Mouse (Mus musculus) hindbrain, embryonic 12.5 days (tissue): ENCODE results near the gene Slc4a5. TPM values are rescaled to one million over a fixed set of nuclear protein-coding genes. Genes with fewer than 3 reads are reported as not detected.
A peak's percentile ranks its signal among the peaks of the same experiment; 100 is the strongest.

Source experiments
- ATAC-seq: fragments of 200-750 bp; cut with Nextera tagmentation; 2 replicates; pipeline ENCODE4 v1.8.0; 2017; ENCODE audit warnings: moderate TSS enrichment; ENCODE audit not compliant: low FRiP score
- H3K27ac ChIP-seq: fragments of 300-500 bp; sonication (generic); 2 replicates; pipeline ENCODE4 v1.5.1; 2016; ENCODE audit warnings: mild to moderate bottlenecking
- H3K27me3 ChIP-seq: fragments of 300-500 bp; sonication (generic); 2 replicates; pipeline ENCODE4 v1.6.1; 2016; ENCODE audit warnings: mild to moderate bottlenecking
- H3K36me3 ChIP-seq: fragments of 300-500 bp; sonication (generic); 2 replicates; pipeline ENCODE4 v1.6.1; 2016; ENCODE audit warnings: mild to moderate bottlenecking
- H3K4me1 ChIP-seq: fragments of 300-500 bp; sonication (generic); 2 replicates; pipeline ENCODE4 v1.6.1; 2016
- H3K4me2 ChIP-seq: fragments of 300-500 bp; sonication (generic); replicated peaks from 2 replicates; pipeline ENCODE4 v1.6.1; 2016; ENCODE audit warnings: mild to moderate bottlenecking
- H3K4me3 ChIP-seq: fragments of 300-500 bp; sonication (generic); 2 replicates; pipeline ENCODE4 v1.5.1; 2016; ENCODE audit warnings: mild to moderate bottlenecking
- H3K9ac ChIP-seq: fragments of 300-500 bp; sonication (generic); 2 replicates; pipeline ENCODE4 v1.6.1; 2016; ENCODE audit warnings: mild to moderate bottlenecking, moderate library complexity
- H3K9me3 ChIP-seq: fragments of 300-500 bp; sonication (generic); replicated peaks from 2 replicates; pipeline ENCODE4 v1.6.1; 2016; ENCODE audit warnings: mild to moderate bottlenecking
- WGBS: fragments of 180-500 bp; shearing (Covaris S2); methylation state at CpG from one replicate; pipeline ENCODE4 v1.1.7; 2016; 5-methylcytosine and 5-hydroxymethylcytosine counted together
- polyA plus RNA-seq: library from polyadenylated mRNA; unstranded; fragments of >200 nt; fragmentation: Nextera tagmentation; extraction: Ambion mirVana; gene quantifications from 2 replicates; pipeline ENCODE4 v1.2.1, GENCODE M21; 2016

Gene Slc4a5
- polyA plus RNA-seq, 1 experiment from 2014 or later: 5.0 TPM

DNA sequence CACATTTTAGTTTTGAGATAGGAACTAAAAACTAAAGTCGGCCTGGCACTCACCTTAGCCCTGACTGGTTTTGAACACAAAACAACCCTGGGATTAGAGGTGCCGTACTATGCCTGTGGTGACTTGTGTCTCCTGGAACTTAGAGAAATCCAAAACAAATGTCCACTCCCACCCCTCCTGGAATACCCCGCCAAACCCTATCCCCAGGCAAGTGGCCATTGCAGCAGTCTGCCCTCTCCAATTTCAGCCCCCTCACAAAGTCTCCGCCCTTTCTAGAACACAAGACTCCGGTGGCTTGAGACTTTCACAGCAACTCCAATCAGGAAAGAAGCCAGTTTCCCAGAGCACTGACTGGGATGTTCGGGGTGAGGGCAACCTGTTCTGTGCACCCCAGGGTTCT is 129.2 kb downstream of the Slc4a5 start, which contains the start of gene Bola3:
Gene Bola3 (plus strand): TSS at position 275 of the 400 bp plus-strand sequence.
- Histone ChIP-seq H3K4me3 (peak within 1 kb of the TSS; percentile 74), H3K4me1 (peaks cover 13% of the 10 kb centered on the region), H3K27me3 (no peaks in the 10 kb centered on the region), H3K27ac (no peak within 1 kb of the TSS), H3K9me3 (no peaks in the 10 kb centered on the region), H3K9ac (peak within 1 kb of the TSS; percentile 81), H3K4me2 (peak within 1 kb of the TSS; percentile 72), H3K36me3 (0 out of 2 replicates have a peak, but pooled peaks cover 9% of the 10 kb centered on the region)
- no peak; the same call in 1 of the 2 replicates for ATAC-seq
- WGBS: 34% methylated on average over 6 of the region's 6 CpGs

DNA sequence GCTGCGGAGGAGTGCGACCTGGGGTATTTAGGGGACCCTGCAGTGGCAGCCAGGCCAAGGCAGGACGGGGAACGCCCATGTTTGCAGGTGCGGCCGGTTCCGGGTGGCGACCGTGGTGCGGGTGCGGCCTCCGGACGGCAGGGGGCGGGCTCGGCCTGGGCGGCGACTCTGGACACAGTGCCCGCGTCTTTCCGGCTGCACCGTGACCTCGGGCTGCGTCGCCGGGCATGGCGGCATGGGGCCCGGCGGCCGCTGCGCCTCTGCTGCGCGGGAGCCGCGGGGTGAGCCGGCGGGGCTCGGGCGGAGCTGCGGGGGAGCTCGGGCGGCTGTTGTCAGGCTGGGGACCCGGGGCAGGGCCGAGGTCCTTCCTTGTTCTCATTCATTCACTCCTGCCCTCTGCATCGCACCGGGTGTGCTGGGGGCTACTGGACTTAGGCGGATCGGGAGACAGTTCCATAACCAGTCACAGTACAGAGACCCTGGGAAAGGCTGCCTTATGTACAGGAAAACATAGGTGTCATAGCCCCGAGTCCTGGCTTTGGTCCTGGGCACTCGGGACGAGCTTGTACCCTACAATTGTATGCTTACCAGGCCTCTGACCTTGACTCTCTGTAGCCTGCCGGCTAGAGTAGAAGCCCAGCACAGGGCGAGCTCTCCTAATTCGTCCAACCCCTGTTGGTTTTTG is 129.8 kb downstream of the Slc4a5 start:
- Histone ChIP-seq H3K9me3 (no peaks in the 10 kb centered on the region), H3K4me3 (peak overlapping the region; percentile 74), H3K9ac (peak overlapping the region; percentile 81), H3K4me1 (peaks cover 13% of the 10 kb centered on the region), H3K4me2 (peak overlapping the region; percentile 72), H3K36me3 (peaks cover 13% of the 10 kb centered on the region; the same call in 1 of the 2 replicates), H3K27me3 (no peaks in the 10 kb centered on the region), H3K27ac (no peak overlapping the region)
- ATAC-seq: peak; percentile 95
- WGBS: under 1% methylated on average over 38 of the region's 53 CpGs

DNA sequence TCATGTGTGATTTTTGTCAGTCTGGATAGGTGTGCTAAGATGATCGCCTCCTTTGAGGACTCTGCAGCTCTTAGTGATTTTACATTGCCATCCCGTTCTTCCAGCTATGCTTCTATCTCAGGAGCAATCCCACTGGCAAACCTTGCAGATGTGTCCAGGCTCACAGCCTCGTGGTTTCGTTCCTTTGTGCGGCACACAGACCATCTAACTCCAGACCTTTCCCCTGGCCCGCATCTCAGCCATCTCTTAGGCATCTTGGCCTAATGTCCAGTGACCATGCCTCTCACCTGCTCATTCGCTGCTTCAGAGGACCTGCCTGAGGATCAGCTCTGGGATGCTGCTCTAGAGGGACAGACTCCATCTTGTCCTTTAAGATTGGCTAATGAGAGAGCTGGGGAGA is 130.5 kb downstream of the Slc4a5 start:
- ATAC-seq: no peak
- Histone ChIP-seq H3K27me3 (no peaks in the 10 kb centered on the region), H3K4me1 (peaks cover 13% of the 10 kb centered on the region), H3K4me3 (peak overlapping the region; percentile 74), H3K27ac (no peak overlapping the region), H3K9me3 (no peaks in the 10 kb centered on the region), H3K9ac (peak overlapping the region; percentile 81), H3K4me2 (peak overlapping the region; percentile 72), H3K36me3 (peaks cover 21% of the 10 kb centered on the region)
- 88% methylated on average over 7 of the region's 7 CpGs for WGBS

DNA sequence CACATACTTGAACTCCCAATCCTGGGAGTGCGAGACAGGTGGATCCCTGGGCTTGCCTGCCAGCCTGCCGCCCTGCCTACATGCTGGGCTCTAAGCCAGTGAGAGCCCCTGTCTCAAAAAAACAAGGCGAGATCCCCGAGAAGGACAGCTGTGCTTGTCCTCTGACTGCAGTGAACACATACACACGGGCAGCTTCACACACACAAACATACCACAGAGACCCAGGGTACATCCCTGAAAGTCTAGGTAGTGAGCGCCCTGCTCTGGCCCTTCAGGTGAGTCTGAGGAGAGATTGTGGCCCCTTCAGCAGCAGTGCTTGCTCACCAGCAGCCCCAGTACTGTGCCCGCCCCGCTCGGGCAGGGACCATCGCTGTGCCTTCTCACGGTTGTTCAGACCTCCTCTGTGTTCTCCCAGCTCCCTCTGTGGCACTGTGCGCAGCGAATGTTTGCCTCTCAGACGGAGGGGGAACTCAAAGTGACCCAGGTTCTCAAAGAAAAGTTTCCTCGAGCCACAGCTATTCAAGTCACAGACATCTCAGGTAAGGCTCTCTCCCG is 131.3 kb downstream of the Slc4a5 start:
- no peaks in the 10 kb centered on the region for H3K9me3 ChIP-seq
- no peak overlapping the region; the same call in 1 of the 2 replicates for H3K4me2 ChIP-seq
- WGBS: 89% methylated on average over 16 of the region's 16 CpGs
- H3K9ac ChIP-seq: no peak overlapping the region
- no peak for ATAC-seq
- no peak overlapping the region for H3K4me3 ChIP-seq
- H3K27ac ChIP-seq: no peak overlapping the region
- peaks cover 13% of the 10 kb centered on the region for H3K4me1 ChIP-seq
- peaks cover 26% of the 10 kb centered on the region for H3K36me3 ChIP-seq
- no peaks in the 10 kb centered on the region for H3K27me3 ChIP-seq

DNA sequence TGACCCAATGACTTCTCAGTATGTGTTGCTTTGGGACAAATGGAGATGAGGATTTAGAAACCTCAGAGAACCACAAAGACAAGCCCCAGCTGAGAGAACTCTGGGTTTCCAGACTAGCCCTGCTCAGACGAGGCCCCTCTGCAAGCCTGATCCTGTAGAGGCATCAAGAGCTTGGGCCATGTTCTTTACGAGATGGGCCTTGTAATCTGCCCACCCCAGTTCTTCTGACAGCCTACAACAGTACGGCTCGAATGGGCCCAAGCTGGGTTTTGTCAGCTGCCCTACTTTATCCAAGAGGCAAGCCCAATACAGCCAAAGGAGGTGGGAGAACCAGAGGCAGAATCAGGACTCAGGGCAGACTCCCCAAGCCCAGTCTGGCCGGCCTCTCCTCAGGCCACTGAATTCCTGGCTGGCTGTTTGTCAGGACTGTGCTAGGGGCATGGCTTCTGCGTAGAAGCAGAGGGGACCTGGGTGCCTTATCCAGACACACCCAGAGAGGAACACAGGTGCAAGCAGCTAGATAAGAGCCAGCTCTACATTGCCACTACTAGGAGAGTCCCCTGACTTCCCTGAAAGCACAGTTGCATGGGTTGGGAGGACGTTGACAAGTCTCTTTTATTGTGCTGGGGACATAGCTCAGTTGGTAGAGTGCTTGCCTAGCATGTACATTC is 132.0 kb downstream of the Slc4a5 start:
- Histone ChIP-seq H3K36me3 (peaks cover 26% of the 10 kb centered on the region), H3K4me3 (no peak overlapping the region), H3K4me1 (peaks cover 13% of the 10 kb centered on the region), H3K27me3 (no peaks in the 10 kb centered on the region), H3K4me2 (no peak overlapping the region), H3K9me3 (no peaks in the 10 kb centered on the region), H3K9ac (no peak overlapping the region), H3K27ac (no peak overlapping the region)
- 88% methylated on average over 7 of the region's 7 CpGs for WGBS
- ATAC-seq: no peak

DNA sequence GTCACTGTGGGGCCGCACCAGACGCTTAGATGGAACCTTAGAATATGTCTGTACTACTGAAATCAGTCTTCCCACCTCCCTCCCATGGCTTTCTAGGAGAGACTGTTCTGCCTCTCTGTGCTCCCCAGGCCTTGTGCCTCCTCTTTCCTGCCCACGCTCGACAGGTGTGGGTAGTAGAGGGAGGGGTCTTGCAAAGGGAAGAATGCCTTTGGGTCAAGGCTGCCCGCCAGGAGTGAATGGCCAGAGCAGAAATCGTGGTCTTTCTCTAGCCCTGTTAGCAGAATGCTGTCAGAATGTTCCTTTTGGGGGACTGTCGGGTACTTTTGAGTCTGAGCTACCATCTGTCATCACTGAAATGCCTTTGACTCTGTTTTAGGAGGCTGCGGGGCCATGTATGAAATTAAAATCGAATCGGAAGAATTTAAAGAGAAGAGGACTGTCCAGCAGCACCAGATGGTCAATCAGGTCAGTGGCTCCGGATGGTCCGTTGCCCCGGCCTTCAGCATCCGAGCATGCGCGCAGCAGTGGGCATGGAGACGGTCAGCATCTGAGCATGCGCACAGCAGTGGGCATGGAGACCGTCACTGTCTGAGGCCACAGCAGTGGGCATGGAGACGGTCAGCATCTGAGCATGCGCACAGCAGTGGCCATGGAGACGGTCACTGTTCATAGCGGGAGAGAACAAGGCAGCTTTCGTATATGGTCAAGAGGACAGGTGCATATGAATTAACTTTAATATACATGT is 133.2 kb downstream of the Slc4a5 start:
- ATAC-seq: no peak

More for the DNA sequence above, 133.2 kb downstream of the Slc4a5 start:
- Histone ChIP-seq H3K36me3 (peaks cover 26% of the 10 kb centered on the region), H3K4me3 (no peak overlapping the region), H3K9me3 (no peaks in the 10 kb centered on the region), H3K4me1 (peaks cover 13% of the 10 kb centered on the region), H3K27me3 (no peaks in the 10 kb centered on the region), H3K4me2 (no peak overlapping the region), H3K9ac (no peak overlapping the region), H3K27ac (no peak overlapping the region)
- 95% methylated on average over 22 of the region's 24 CpGs for WGBS

Other genes starting within 250 kb of the Slc4a5 start
- gene Dok1, start 186.4 kb upstream of the Slc4a5 start, polyA plus RNA-seq: 8.5 and 10.3 TPM in 2 replicates
- 16.8 and 19.2 TPM in 2 replicates for gene Loxl3, start 185.7 kb upstream of the Slc4a5 start, polyA plus RNA-seq
- 149 and 158 TPM in 2 replicates for gene Aup1, start 165.3 kb upstream of the Slc4a5 start, polyA plus RNA-seq
- 59.9 and 63.4 TPM in 2 replicates for gene Htra2, start 164.6 kb upstream of the Slc4a5 start, polyA plus RNA-seq
- 0.76 and 1.2 TPM in 2 replicates for gene Dqx1, start 162.0 kb upstream of the Slc4a5 start, polyA plus RNA-seq
- 4.4 and 6.0 TPM in 2 replicates for gene Tlx2, start 149.5 kb upstream of the Slc4a5 start, polyA plus RNA-seq
- 39.1 and 39.5 TPM in 2 replicates for gene Pcgf1, start 142.0 kb upstream of the Slc4a5 start, polyA plus RNA-seq
- 0.69 TPM in 1 of 2 replicates, not detected in the other for gene Lbx2, start 133.5 kb upstream of the Slc4a5 start, polyA plus RNA-seq
- 3.3 and 3.9 TPM in 2 replicates for gene Ccdc142, start 118.2 kb upstream of the Slc4a5 start, polyA plus RNA-seq
- gene Gm42688, start 118.2 kb upstream of the Slc4a5 start, polyA plus RNA-seq: 3.6 and 5.0 TPM in 2 replicates
- 110 and 124 TPM in 2 replicates for gene Mrpl53, start 110.8 kb upstream of the Slc4a5 start, polyA plus RNA-seq
- 42.6 TPM in 2 replicates for gene Mogs, start 104.3 kb upstream of the Slc4a5 start, polyA plus RNA-seq
- 206 and 212 TPM in 2 replicates for gene Wbp1, start 98.3 kb upstream of the Slc4a5 start, polyA plus RNA-seq
- gene Ino80b, start 94.4 kb upstream of the Slc4a5 start, polyA plus RNA-seq: 19.6 and 19.9 TPM in 2 replicates
- 40.7 and 42.6 TPM in 2 replicates for gene Rtkn, start 84.4 kb upstream of the Slc4a5 start, polyA plus RNA-seq
- 11.2 and 11.5 TPM in 2 replicates for gene Wdr54, start 63.4 kb upstream of the Slc4a5 start, polyA plus RNA-seq
- 4.4 and 5.2 TPM in 2 replicates for gene 1700003E16Rik, start 63.4 kb upstream of the Slc4a5 start, polyA plus RNA-seq
- gene Dctn1, start 53.9 kb upstream of the Slc4a5 start, polyA plus RNA-seq: 158 and 168 TPM in 2 replicates
- gene Mthfd2, start 106.1 kb downstream of the Slc4a5 start, polyA plus RNA-seq: 29.8 and 30.0 TPM in 2 replicates
- 52.5 and 55.4 TPM in 2 replicates for gene Mob1a, start 106.2 kb downstream of the Slc4a5 start, polyA plus RNA-seq
- 88.5 and 92.1 TPM in 2 replicates for gene Bola3, start 129.3 kb downstream of the Slc4a5 start, polyA plus RNA-seq
- gene Tet3, start 239.3 kb downstream of the Slc4a5 start, polyA plus RNA-seq: 63.3 and 63.9 TPM in 2 replicates